Mouse (Mus musculus) cortical plate, adult 2 months (tissue): ENCODE measurements around the gene Slc16a10. TPM values are rescaled to one million over a fixed set of nuclear protein-coding genes. Genes with fewer than 3 reads are reported as not detected.
A peak's percentile ranks its signal among the peaks of the same experiment; 100 is the strongest.

Source experiments
- H3K27ac ChIP-seq: fragments of 200-500 bp; 2 replicates; pipeline ENCODE4 v1.5.1; 2012; ENCODE audit warnings: low read length, control low read depth, inconsistent platforms; ENCODE audit not compliant: insufficient read depth
- H3K4me1 ChIP-seq: fragments of 200-500 bp; 2 replicates; pipeline ENCODE4 v1.6.1; 2011; ENCODE audit warnings: low read length; ENCODE audit not compliant: control insufficient read depth, insufficient read depth
- H3K4me3 ChIP-seq: fragments of 200-500 bp; 2 replicates; pipeline ENCODE4 v1.5.1; 2011; ENCODE audit warnings: mild to moderate bottlenecking, low read length, control low read depth; ENCODE audit not compliant: insufficient read depth
- CTCF ChIP-seq: fragments of 200-500 bp; IDR thresholded peaks from 2 replicates; pipeline ENCODE4 v1.5.1; 2011; ENCODE audit warnings: mild to moderate bottlenecking, control low read depth, low read length; ENCODE audit not compliant: insufficient read depth; ENCODE audit errors: extremely low read depth
- POLR2A ChIP-seq: fragments of 200-500 bp; IDR thresholded peaks from 2 replicates; pipeline ENCODE4 v1.6.1; 2011; ENCODE audit warnings: mild to moderate bottlenecking, low read length, control low read depth; ENCODE audit not compliant: insufficient read depth; ENCODE audit errors: extremely low read depth
- polyA plus RNA-seq: library from polyadenylated mRNA; depleted of rRNA; stranded (reverse); fragments of >200 nt; gene quantifications from 2 replicates; pipeline ENCODE4 v1.2.3, GENCODE M21; 2012

The Slc16a10 gene
- polyA plus RNA-seq, 1 experiment: 3.0 TPM

DNA sequence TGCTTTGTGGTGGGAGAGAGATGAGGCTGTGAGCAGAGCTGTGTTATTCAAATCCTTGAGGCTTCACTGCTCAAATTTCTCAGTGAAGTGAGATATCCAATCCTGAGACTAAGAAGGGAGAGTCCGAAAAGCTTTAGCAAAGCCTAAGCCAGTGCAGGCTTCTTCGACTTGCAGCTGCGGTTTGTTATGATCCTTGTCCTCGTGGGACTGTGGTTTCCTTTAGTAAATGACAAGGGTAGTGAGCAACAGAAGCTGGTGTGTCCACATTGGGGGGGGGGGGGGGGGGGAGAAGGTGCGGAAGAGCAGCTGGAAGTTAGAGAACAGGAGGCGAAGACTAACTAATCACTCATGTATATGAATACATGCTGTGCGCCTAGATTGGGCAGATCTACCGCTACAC, 29.2 kb upstream of the Slc16a10 start:
- H3K27ac ChIP-seq: no peak overlapping the region
- TF ChIP-seq POLR2A: no peak
- no peak for TF ChIP-seq CTCF

DNA sequence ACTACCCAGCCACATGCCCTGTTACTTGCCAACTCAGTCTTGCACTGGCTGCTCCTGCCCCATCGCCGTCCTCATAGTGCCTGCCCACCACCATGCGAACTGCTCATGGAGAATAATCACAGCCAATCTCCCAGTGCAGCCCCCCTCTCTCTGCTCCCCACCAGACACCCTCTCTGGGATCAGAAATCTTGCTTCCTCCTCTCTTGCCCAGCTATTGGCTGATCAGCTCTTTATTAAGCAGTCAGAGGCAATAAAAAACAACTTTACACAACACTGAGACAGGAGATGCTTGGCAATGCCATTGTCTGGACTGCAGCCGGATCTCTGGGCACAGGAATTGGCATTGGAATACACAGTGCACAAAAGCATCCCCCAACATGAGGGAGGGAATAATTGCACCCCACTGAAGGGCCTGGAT, 28.1 kb upstream of the Slc16a10 start:
- no peak overlapping the region for H3K4me3 ChIP-seq
- TF ChIP-seq CTCF (no peak), POLR2A (no peak)

More for the DNA sequence above, 29.2 kb upstream of the Slc16a10 start:
- H3K4me3 ChIP-seq: no peak overlapping the region
- H3K4me1 ChIP-seq: no peaks in the 10 kb centered on the region; the same call in 1 of the 2 replicates

DNA sequence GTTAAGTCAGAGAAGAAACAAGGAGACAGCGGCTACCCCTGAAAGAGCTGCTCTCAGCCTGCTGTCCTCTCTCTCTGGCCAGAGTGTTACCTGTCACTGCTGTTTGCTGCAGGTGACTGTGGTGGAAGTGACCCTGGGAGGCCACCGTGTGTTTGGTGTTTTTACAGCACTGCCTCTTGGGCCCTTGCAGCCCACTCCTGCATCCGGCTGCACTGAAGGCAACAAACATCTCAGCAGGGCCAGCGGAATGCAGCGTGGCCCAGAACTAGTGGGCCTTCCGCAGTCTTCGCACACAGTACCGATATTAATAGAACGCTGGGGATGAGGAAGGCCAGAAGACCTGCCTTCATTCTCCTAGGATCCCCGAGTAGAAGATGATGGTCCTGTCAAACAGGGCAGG, 27.5 kb upstream of the Slc16a10 start:
- no peak for TF ChIP-seq CTCF
- TF ChIP-seq POLR2A: no peak
- no peak overlapping the region for H3K27ac ChIP-seq
- no peak overlapping the region for H3K4me3 ChIP-seq
- H3K4me1 ChIP-seq: no peaks in the 10 kb centered on the region; the same call in 1 of the 2 replicates

More for the DNA sequence above, 28.1 kb upstream of the Slc16a10 start:
- Histone ChIP-seq H3K27ac (no peak overlapping the region), H3K4me1 (no peaks in the 10 kb centered on the region; the same call in 1 of the 2 replicates)

DNA sequence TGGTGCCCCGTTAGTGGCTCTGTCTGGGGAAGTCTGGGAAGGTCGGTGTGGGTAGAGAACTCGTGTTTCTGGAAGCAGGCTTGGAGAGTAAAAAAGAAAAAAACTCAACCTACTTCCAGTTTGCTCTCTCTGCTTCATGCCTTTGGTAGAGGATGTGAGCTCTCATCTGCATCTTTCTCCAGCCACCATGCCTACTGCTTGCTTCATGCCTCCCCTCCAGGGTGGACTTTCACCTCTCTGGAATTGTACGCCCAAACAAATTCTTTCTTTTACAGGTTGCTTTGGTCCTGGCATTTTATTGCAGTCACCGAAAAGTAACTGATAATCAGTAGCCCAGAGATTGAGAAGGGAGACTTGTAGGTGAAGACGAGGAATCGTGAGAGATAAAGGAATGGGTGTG, 27.0 kb upstream of the Slc16a10 start:
- no peaks in the 10 kb centered on the region; the same call in 1 of the 2 replicates for H3K4me1 ChIP-seq
- no peak overlapping the region for H3K27ac ChIP-seq
- TF ChIP-seq POLR2A (no peak), CTCF (no peak)
- no peak overlapping the region for H3K4me3 ChIP-seq

DNA sequence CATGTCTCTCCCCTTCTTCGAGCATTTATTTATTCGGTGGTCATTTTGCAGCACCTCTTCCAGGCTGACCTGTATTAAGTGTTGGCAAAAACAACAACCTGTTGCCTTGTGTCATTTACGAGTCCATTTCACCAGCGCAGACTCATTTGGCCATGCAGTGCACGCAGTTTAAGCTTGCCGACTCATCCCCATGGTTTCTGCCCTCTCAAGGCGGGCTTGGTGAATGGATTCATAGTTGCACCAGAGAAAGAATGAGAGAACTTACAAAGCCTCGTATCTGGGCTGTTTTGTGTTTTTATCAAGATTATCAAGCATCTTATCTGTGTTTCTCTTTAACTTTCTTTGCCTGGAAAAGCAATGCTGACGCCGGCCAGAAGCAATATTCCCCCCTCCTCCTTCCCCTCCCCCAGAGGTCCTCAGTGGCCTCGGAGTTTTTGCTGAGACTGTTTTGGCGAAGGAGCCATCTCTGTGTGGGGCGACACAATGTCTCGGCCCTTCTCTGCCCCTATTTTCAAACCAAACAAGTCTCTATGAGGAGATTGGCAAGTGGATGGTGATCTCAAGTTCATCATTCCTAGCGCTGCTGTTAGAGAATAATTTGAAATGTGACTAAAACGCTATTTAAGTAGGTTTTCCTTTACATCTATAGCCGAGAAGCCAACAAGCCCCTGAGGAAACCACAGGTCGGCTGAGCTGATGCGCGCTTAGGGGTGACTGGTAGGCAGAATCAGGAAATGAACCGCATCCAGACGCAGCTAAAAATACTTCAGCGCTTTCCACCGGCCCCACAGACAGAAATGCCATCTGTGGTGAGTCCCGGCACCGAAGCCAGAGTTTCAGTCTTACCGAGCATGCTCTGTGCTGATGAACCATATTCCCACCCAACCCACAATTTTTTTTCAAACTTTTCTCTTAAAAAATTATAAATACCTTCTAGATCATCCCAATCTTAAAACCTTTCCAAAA, 22.6 kb upstream of the Slc16a10 start:
- no peak overlapping the region for H3K27ac ChIP-seq
- peak overlapping the region; percentile 20; the same call in 1 of the 2 replicates for H3K4me3 ChIP-seq
- no peaks in the 10 kb centered on the region; the same call in 1 of the 2 replicates for H3K4me1 ChIP-seq
- TF ChIP-seq CTCF: no peak
- TF ChIP-seq POLR2A: no peak

DNA sequence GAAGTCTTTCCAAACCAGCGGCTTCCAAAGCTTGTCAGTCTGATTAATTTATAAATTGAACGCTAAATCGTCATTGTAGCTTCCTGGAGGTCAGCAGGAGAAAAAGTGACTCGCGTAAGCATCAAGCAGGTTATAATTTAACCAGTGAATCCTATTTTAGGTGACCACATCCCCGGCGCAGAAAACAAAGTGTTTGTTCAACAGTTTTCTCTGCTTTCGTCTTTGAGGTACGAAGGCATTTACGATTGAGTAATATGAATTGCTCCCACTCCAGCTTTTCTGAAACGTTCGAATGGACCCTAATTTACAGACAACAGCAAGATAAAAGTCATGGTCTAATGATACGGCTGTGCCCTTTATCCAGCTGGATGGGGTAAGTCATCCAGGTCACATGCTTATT, 21.9 kb upstream of the Slc16a10 start:
- no peak overlapping the region for H3K4me3 ChIP-seq
- TF ChIP-seq POLR2A: no peak
- TF ChIP-seq CTCF: no peak
- no peaks in the 10 kb centered on the region; the same call in 1 of the 2 replicates for H3K4me1 ChIP-seq
- H3K27ac ChIP-seq: no peak overlapping the region

DNA sequence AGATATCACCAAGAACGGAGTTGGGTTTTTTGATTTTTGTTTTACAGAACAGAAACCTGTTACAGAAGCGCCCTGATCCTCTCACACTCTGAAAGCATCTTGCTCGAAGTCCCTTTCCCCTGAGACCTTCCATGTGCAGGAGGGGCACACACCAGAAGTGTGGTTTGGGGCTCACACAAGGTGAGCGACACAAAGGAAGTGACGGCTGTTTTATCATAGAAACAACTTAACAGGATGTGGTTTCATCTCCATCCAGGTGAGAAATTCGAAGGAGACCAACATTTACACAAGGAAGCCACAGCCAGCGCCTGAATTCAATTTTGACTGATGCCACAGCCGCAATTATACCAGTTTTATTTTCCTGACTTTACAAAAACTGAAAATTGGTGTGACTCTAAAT, 21.3 kb upstream of the Slc16a10 start:
- no peaks in the 10 kb centered on the region; the same call in 1 of the 2 replicates for H3K4me1 ChIP-seq
- no peak overlapping the region for H3K4me3 ChIP-seq
- no peak overlapping the region for H3K27ac ChIP-seq
- TF ChIP-seq CTCF (no peak), POLR2A (no peak)

DNA sequence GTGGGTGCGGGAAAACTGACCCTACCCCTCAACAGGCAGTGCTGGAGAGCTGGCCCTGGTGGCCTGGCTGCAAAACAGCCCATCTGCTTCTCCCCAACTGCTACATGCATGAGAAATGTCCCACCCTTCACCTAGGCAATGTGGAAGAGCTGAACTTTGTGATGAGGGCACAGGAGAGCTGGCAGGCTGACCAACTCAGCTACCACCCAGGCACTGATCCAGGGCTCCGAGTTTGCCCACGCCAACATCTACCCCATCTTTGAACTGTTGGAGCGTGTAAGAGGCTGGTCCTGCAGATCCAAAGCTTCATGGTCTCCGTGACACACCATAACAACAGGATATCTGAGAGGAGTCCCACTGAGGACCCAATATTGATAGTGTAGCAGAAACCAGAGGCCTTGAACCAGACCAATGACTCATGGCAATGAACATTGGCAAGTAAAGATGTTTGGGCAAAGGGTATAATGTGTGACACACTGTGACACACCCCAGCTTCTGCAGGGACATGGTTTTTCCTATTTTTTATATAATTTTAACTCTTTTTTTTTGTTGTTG, 19.7 kb upstream of the Slc16a10 start:
- no peaks in the 10 kb centered on the region; the same call in 1 of the 2 replicates for H3K4me1 ChIP-seq
- no peak overlapping the region for H3K4me3 ChIP-seq
- H3K27ac ChIP-seq: no peak overlapping the region
- TF ChIP-seq CTCF (no peak), POLR2A (no peak)

DNA sequence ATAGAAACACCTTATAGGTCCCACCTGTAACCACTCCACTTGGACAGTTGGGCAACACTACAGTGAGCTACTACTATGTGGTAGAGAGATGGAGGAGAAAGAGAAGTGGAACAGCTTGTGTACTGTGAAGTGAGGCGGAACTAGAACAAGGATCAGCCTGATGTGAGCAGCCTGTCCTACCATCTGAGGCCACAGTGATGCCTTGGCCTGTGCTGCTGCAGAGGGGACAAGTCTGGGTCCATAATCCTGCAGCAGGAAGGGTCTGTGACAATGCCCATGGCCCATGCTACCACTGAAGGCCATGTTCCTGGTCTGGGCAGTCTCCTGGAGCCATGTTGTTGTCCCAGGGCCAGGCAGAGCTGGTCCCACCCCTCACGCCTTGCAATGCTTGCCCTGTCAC, 19.2 kb upstream of the Slc16a10 start:
- Histone ChIP-seq H3K4me3 (no peak overlapping the region), H3K27ac (no peak overlapping the region), H3K4me1 (no peaks in the 10 kb centered on the region; the same call in 1 of the 2 replicates)
- TF ChIP-seq CTCF: no peak
- TF ChIP-seq POLR2A: no peak
